1 mouse cellular context compared by ENCODE assay signal in the genomic region with DNA sequence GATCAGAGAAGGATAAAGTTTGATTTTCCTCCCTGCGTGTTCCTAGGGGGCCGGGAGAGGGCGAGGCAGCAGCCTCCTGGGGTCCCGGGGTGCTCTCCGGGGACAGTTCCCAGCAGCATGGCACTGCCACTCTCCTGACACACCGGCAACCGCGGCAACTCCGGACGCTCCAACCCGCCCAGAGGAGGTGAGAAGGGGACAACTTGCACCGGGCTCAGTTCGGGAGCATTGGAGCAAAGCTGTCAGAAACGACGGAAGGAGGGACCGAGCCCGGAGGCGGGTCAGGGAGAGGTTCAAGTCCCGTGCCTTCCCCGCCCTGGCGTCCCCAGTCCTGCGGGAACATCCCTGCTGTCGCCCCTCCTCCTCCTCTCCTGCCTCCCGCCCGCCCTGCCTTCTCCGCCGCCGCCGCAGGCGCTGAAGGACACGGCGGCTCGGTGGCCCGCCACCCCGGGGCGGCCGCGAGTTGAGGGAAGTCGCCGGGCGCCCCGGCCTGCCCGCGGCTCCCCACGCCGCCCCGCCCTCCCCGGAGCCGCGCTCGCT.
TF ChIP-seq lines count a peak whose summit lies in the region.

Gene Gm10322 (plus strand): TSS at position 83 of the 540 bp plus-strand sequence.

TF ChIP-seq in CH12.LX, 34 proteins besides CTCF, POLR2A, EP300 and RAD21 (continued from another document):
- TF ChIP-seq RCOR1 (conservative IDR thresholded peaks at IDR 0.05; ENCODE audit: low read depth, low read length), result no peak
- no peak for TF ChIP-seq ZC3H11A (IDR thresholded peaks at IDR 0.05; ENCODE audit: low read depth, low read length)
- no peak for TF ChIP-seq TBP (conservative IDR thresholded peaks at IDR 0.05; ENCODE audit: low read depth, low read length)
